Mouse (Mus musculus) E14TG2a.4 (cell line): ENCODE measurements around the gene Ppp1r21.

ENCODE experiments used
- CTCF ChIP-seq: conservative IDR thresholded peaks from 2 replicates; pipeline ENCODE4 v1.5.1; 2014; ENCODE audit warnings: low read length
- POU5F1 ChIP-seq: IDR thresholded peaks from 2 replicates; pipeline ENCODE4 v1.6.1; 2014; ENCODE audit warnings: low read length, borderline replicate concordance

GRCm38 (mm10) chr17:88543417-88543782 lies 13.5 kb downstream of the Ppp1r21 start:
- TF ChIP-seq POU5F1, result no peak
- no peak for TF ChIP-seq CTCF
